Mouse (Mus musculus): ENCODE results near the gene Anxa4. TPM values are rescaled to one million over a fixed set of nuclear protein-coding genes. Genes with fewer than 3 reads are reported as not detected.
A peak's percentile ranks its signal among the peaks of the same experiment; 100 is the strongest.

Anxa4 gene
- polyA plus RNA-seq, 1 experiment from 2014 or later: 43.0 TPM

GRCm38 (mm10) chr6:86823824-86824223, 30.4 kb upstream of the Anxa4 start:
- no peak overlapping the region for H3K4me2 ChIP-seq
- DNase-seq (ENCODE audit: low spot score): no peak
- no peak overlapping the region for H3K27ac ChIP-seq (ENCODE audit: low read depth, low read length)
- WGBS: 34% methylated on average over 10 of the region's 10 CpGs
- peaks cover 3% of the 10 kb centered on the region; the same call in 1 of the 2 replicates for H3K27me3 ChIP-seq (replicated peaks; ENCODE audit: control insufficient read depth, insufficient read depth, low read length)
- no peaks in the 10 kb centered on the region for H3K4me1 ChIP-seq (replicated peaks; ENCODE audit: control insufficient read depth, insufficient read depth, low read length)
- H3K4me3 ChIP-seq (ENCODE audit: low read depth, low read length): no peak overlapping the region
- no peaks in the 10 kb centered on the region for H3K9me3 ChIP-seq (ENCODE audit: control insufficient read depth, low read length)
- H3K9ac ChIP-seq (ENCODE audit: low read depth, low read length): no peak overlapping the region
- ATAC-seq (replicated peaks; ENCODE audit: low FRiP score): no peak
- no peaks in the 10 kb centered on the region for H3K36me3 ChIP-seq (ENCODE audit: control insufficient read depth, insufficient read depth, low read length)

GRCm38 (mm10) chr6:86823051-86823431, 29.7 kb upstream of the Anxa4 start:
- peaks cover 3% of the 10 kb centered on the region; the same call in 1 of the 2 replicates for H3K27me3 ChIP-seq (replicated peaks; ENCODE audit: control insufficient read depth, insufficient read depth, low read length)
- no peaks in the 10 kb centered on the region for H3K9me3 ChIP-seq (ENCODE audit: control insufficient read depth, low read length)
- H3K4me3 ChIP-seq (ENCODE audit: low read depth, low read length): no peak overlapping the region
- H3K9ac ChIP-seq (ENCODE audit: low read depth, low read length): no peak overlapping the region
- no peaks in the 10 kb centered on the region for H3K36me3 ChIP-seq (ENCODE audit: control insufficient read depth, insufficient read depth, low read length)
- H3K4me2 ChIP-seq: peak overlapping the region; percentile 55
- WGBS: 23% methylated on average over 9 of the region's 9 CpGs
- no peaks in the 10 kb centered on the region for H3K4me1 ChIP-seq (replicated peaks; ENCODE audit: control insufficient read depth, insufficient read depth, low read length)
- ATAC-seq (replicated peaks; ENCODE audit: low FRiP score): no peak
- no peak for DNase-seq (ENCODE audit: low spot score)
- no peak overlapping the region for H3K27ac ChIP-seq (ENCODE audit: low read depth, low read length)

- ATAC-seq (replicated peaks; ENCODE audit: low FRiP score) (no peak), DNase-seq (ENCODE audit: low spot score) (no peak)
- no peaks in the 10 kb centered on the region for H3K36me3 ChIP-seq (ENCODE audit: control insufficient read depth, insufficient read depth, low read length)
- H3K27me3 ChIP-seq (replicated peaks; ENCODE audit: control insufficient read depth, insufficient read depth, low read length): peaks cover 3% of the 10 kb centered on the region; the same call in 1 of the 2 replicates
- H3K4me2 ChIP-seq: peak overlapping the region; percentile 55
- H3K4me3 ChIP-seq (ENCODE audit: low read depth, low read length): peak overlapping the region; percentile 20; the same call in 1 of the 2 replicates
- H3K9me3 ChIP-seq (ENCODE audit: control insufficient read depth, low read length): no peaks in the 10 kb centered on the region
- WGBS: 7% methylated on average over 19 of the region's 19 CpGs
- H3K9ac ChIP-seq (ENCODE audit: low read depth, low read length): no peak overlapping the region; the same call in 1 of the 2 replicates
- H3K4me1 ChIP-seq (replicated peaks; ENCODE audit: control insufficient read depth, insufficient read depth, low read length): no peaks in the 10 kb centered on the region
- no peak overlapping the region for H3K27ac ChIP-seq (ENCODE audit: low read depth, low read length)
Measured at GRCm38 (mm10) chr6:86822285-86823050, 29.1 kb upstream of the Anxa4 start.

GRCm38 (mm10) chr6:86820690-86821089, 27.3 kb upstream of the Anxa4 start:
- DNase-seq (ENCODE audit: low spot score) (no peak), ATAC-seq (replicated peaks; ENCODE audit: low FRiP score) (no peak)
- Histone ChIP-seq H3K4me2 (no peak overlapping the region), H3K4me1 (replicated peaks; ENCODE audit: control insufficient read depth, insufficient read depth, low read length) (peaks cover 4% of the 10 kb centered on the region), H3K27me3 (replicated peaks; ENCODE audit: control insufficient read depth, insufficient read depth, low read length) (peaks cover 3% of the 10 kb centered on the region; the same call in 1 of the 2 replicates), H3K4me3 (ENCODE audit: low read depth, low read length) (no peak overlapping the region), H3K27ac (ENCODE audit: low read depth, low read length) (no peak overlapping the region), H3K9me3 (ENCODE audit: control insufficient read depth, low read length) (no peaks in the 10 kb centered on the region), H3K9ac (ENCODE audit: low read depth, low read length) (no peak overlapping the region), H3K36me3 (ENCODE audit: control insufficient read depth, insufficient read depth, low read length) (no peaks in the 10 kb centered on the region)
- 56% methylated on average over 7 of the region's 7 CpGs for WGBS

- no peaks in the 10 kb centered on the region for H3K36me3 ChIP-seq (ENCODE audit: control insufficient read depth, insufficient read depth, low read length)
- ATAC-seq (replicated peaks; ENCODE audit: low FRiP score) (no peak), DNase-seq (ENCODE audit: low spot score) (no peak)
- H3K4me1 ChIP-seq (replicated peaks; ENCODE audit: control insufficient read depth, insufficient read depth, low read length): peaks cover 12% of the 10 kb centered on the region
- peaks cover 3% of the 10 kb centered on the region; the same call in 1 of the 2 replicates for H3K27me3 ChIP-seq (replicated peaks; ENCODE audit: control insufficient read depth, insufficient read depth, low read length)
- H3K9me3 ChIP-seq (ENCODE audit: control insufficient read depth, low read length): no peaks in the 10 kb centered on the region
- 82% methylated on average over 5 of the region's 5 CpGs for WGBS
- no peak overlapping the region for H3K4me3 ChIP-seq (ENCODE audit: low read depth, low read length)
- no peak overlapping the region for H3K4me2 ChIP-seq
- H3K9ac ChIP-seq (ENCODE audit: low read depth, low read length): no peak overlapping the region
- H3K27ac ChIP-seq (ENCODE audit: low read depth, low read length): no peak overlapping the region
Measured at GRCm38 (mm10) chr6:86819926-86820325, 26.5 kb upstream of the Anxa4 start.

- Histone ChIP-seq H3K9ac (ENCODE audit: low read depth, low read length) (no peak overlapping the region), H3K4me1 (replicated peaks; ENCODE audit: control insufficient read depth, insufficient read depth, low read length) (peaks cover 12% of the 10 kb centered on the region), H3K27me3 (replicated peaks; ENCODE audit: control insufficient read depth, insufficient read depth, low read length) (peaks cover 3% of the 10 kb centered on the region; the same call in 1 of the 2 replicates), H3K4me2 (no peak overlapping the region), H3K27ac (ENCODE audit: low read depth, low read length) (no peak overlapping the region), H3K36me3 (ENCODE audit: control insufficient read depth, insufficient read depth, low read length) (no peaks in the 10 kb centered on the region), H3K9me3 (ENCODE audit: control insufficient read depth, low read length) (no peaks in the 10 kb centered on the region), H3K4me3 (ENCODE audit: low read depth, low read length) (no peak overlapping the region)
- 76% methylated on average over 4 of the region's 4 CpGs for WGBS
- DNase-seq (ENCODE audit: low spot score) (no peak), ATAC-seq (replicated peaks; ENCODE audit: low FRiP score) (no peak)
Measured at GRCm38 (mm10) chr6:86818914-86819313, 25.5 kb upstream of the Anxa4 start.

- no peaks in the 10 kb centered on the region for H3K9me3 ChIP-seq (ENCODE audit: control insufficient read depth, low read length)
- no peak overlapping the region for H3K9ac ChIP-seq (ENCODE audit: low read depth, low read length)
- no peaks in the 10 kb centered on the region for H3K36me3 ChIP-seq (ENCODE audit: control insufficient read depth, insufficient read depth, low read length)
- H3K4me2 ChIP-seq: no peak overlapping the region
- H3K27ac ChIP-seq (ENCODE audit: low read depth, low read length): no peak overlapping the region
- WGBS: 18% methylated on average over 8 of the region's 8 CpGs
- DNase-seq (ENCODE audit: low spot score) (no peak), ATAC-seq (replicated peaks; ENCODE audit: low FRiP score) (no peak)
- no peak overlapping the region for H3K4me3 ChIP-seq (ENCODE audit: low read depth, low read length)
- H3K27me3 ChIP-seq (replicated peaks; ENCODE audit: control insufficient read depth, insufficient read depth, low read length): no peaks in the 10 kb centered on the region
- peaks cover 12% of the 10 kb centered on the region for H3K4me1 ChIP-seq (replicated peaks; ENCODE audit: control insufficient read depth, insufficient read depth, low read length)
Measured at GRCm38 (mm10) chr6:86816586-86816985, 23.2 kb upstream of the Anxa4 start.

GRCm38 (mm10) chr6:86815436-86815835, 22.1 kb upstream of the Anxa4 start:
- ATAC-seq (replicated peaks; ENCODE audit: low FRiP score) (no peak), DNase-seq (ENCODE audit: low spot score) (no peak)
- Histone ChIP-seq H3K4me2 (peak overlapping the region; percentile 40), H3K4me1 (replicated peaks; ENCODE audit: control insufficient read depth, insufficient read depth, low read length) (peaks cover 12% of the 10 kb centered on the region), H3K27me3 (replicated peaks; ENCODE audit: control insufficient read depth, insufficient read depth, low read length) (no peaks in the 10 kb centered on the region), H3K9ac (ENCODE audit: low read depth, low read length) (no peak overlapping the region), H3K9me3 (ENCODE audit: control insufficient read depth, low read length) (no peaks in the 10 kb centered on the region), H3K27ac (ENCODE audit: low read depth, low read length) (no peak overlapping the region), H3K36me3 (ENCODE audit: control insufficient read depth, insufficient read depth, low read length) (no peaks in the 10 kb centered on the region), H3K4me3 (ENCODE audit: low read depth, low read length) (peak overlapping the region; percentile 3; the same call in 1 of the 2 replicates)
- WGBS: 22% methylated on average over 7 of the region's 7 CpGs

- no peak for ATAC-seq (replicated peaks; ENCODE audit: low FRiP score)
- no peak overlapping the region for H3K4me3 ChIP-seq (ENCODE audit: low read depth, low read length)
- H3K36me3 ChIP-seq (ENCODE audit: control insufficient read depth, insufficient read depth, low read length): no peaks in the 10 kb centered on the region
- no peak for DNase-seq (ENCODE audit: low spot score)
- H3K27ac ChIP-seq (ENCODE audit: low read depth, low read length): no peak overlapping the region
- peaks cover 12% of the 10 kb centered on the region for H3K4me1 ChIP-seq (replicated peaks; ENCODE audit: control insufficient read depth, insufficient read depth, low read length)
- 62% methylated on average over 3 of the region's 3 CpGs for WGBS
- H3K9me3 ChIP-seq (ENCODE audit: control insufficient read depth, low read length): no peaks in the 10 kb centered on the region
- no peak overlapping the region for H3K9ac ChIP-seq (ENCODE audit: low read depth, low read length)
- peak overlapping the region; percentile 40; the same call in 1 of the 2 replicates for H3K4me2 ChIP-seq
- no peaks in the 10 kb centered on the region for H3K27me3 ChIP-seq (replicated peaks; ENCODE audit: control insufficient read depth, insufficient read depth, low read length)
Measured at GRCm38 (mm10) chr6:86814926-86815325, 21.5 kb upstream of the Anxa4 start.
